Mouse (Mus musculus): ENCODE data around the gene Chd2. TPM values are rescaled to one million over a fixed set of nuclear protein-coding genes. Genes with fewer than 3 reads are reported as not detected.
A peak's percentile ranks its signal among the peaks of the same experiment; 100 is the strongest.

The Chd2 gene
- polyA plus RNA-seq, 1 experiment from 2014 or later = 46.7 TPM

DNA sequence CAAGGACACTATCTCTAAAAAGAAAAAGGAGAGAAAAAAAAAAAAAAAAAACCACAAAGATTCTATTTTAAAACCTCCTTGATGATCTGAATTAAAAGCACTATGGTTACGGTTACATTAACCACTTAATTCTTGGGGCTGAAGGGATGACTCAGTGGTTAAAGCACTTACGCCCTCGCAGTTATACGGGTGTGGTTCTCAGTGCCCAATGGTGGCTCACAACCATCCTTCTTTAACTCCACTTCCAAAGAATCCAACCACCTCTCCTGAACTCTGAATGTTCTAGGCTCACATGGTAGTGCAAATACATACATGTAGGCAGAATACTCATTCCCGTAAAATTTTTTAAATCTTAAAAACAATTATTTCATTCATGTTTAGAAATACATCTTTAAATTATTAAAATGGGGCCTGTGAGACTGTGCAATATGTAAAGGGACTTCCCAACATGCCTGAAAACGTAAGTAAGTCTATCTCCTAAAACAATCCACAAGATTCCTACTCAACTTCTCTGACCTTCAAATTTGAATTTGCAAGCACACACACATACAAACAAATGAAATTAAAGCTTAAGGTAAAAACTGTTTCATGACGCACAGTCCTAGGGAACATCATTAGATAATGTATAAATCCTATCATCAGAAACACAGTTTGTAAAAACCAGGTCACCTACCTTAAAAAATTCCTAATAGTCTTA, 10.6 kb upstream of the Chd2 start:
- H3K9ac ChIP-seq = no peak overlapping the region
- H3K4me2 ChIP-seq (replicated peaks) = peak overlapping the region; percentile 36
- WGBS = 46% methylated on average over 7 of the region's 7 CpGs
- H3K4me3 ChIP-seq (replicated peaks) = peak overlapping the region; percentile 19
- peak; percentile 51; the same call in 1 of the 2 replicates for ATAC-seq (ENCODE audit: insufficient number of reproducible peaks, low FRiP score, low TSS enrichment, low read depth)
- peaks cover 13% of the 10 kb centered on the region for H3K4me1 ChIP-seq
- no peaks in the 10 kb centered on the region for H3K27me3 ChIP-seq
- no peaks in the 10 kb centered on the region for H3K9me3 ChIP-seq (replicated peaks)
- H3K36me3 ChIP-seq = peaks cover 18% of the 10 kb centered on the region
- 0 out of 2 replicates have a peak overlapping the region, but pooled peaks have one; percentile 17 for H3K27ac ChIP-seq (replicated peaks)

GRCm38 (mm10) chr7:73551370-73551769, 9.7 kb upstream of the Chd2 start:
- Histone ChIP-seq H3K4me3 (replicated peaks) (no peak overlapping the region), H3K4me2 (replicated peaks) (no peak overlapping the region), H3K36me3 (peaks cover 18% of the 10 kb centered on the region), H3K9ac (no peak overlapping the region), H3K27me3 (no peaks in the 10 kb centered on the region), H3K9me3 (replicated peaks) (no peaks in the 10 kb centered on the region), H3K27ac (replicated peaks) (no peak overlapping the region), H3K4me1 (peaks cover 20% of the 10 kb centered on the region)
- ATAC-seq (ENCODE audit: insufficient number of reproducible peaks, low FRiP score, low TSS enrichment, low read depth) = no peak

GRCm38 (mm10) chr7:73548051-73548450, 6.4 kb upstream of the Chd2 start:
- Histone ChIP-seq H3K4me3 (replicated peaks) (no peak overlapping the region), H3K9ac (no peak overlapping the region), H3K4me1 (peaks cover 24% of the 10 kb centered on the region), H3K4me2 (replicated peaks) (no peak overlapping the region), H3K9me3 (replicated peaks) (no peaks in the 10 kb centered on the region), H3K27ac (replicated peaks) (no peak overlapping the region), H3K36me3 (peaks cover 26% of the 10 kb centered on the region), H3K27me3 (no peaks in the 10 kb centered on the region)
- WGBS = 79% methylated on average over 2 of the region's 2 CpGs
- no peak for ATAC-seq (ENCODE audit: insufficient number of reproducible peaks, low FRiP score, low TSS enrichment, low read depth)

GRCm38 (mm10) chr7:73546561-73547510, 5.2 kb upstream of the Chd2 start:
- H3K9me3 ChIP-seq (replicated peaks) = no peaks in the 10 kb centered on the region
- H3K4me2 ChIP-seq (replicated peaks) = peak overlapping the region; percentile 8; the same call in 1 of the 2 replicates
- ATAC-seq (ENCODE audit: insufficient number of reproducible peaks, low FRiP score, low TSS enrichment, low read depth) = no peak
- H3K27ac ChIP-seq (replicated peaks) = 0 out of 2 replicates have a peak overlapping the region, but pooled peaks have one; percentile 51
- no peak overlapping the region for H3K9ac ChIP-seq
- H3K4me1 ChIP-seq = peaks cover 16% of the 10 kb centered on the region
- H3K36me3 ChIP-seq = peaks cover 26% of the 10 kb centered on the region
- WGBS = 69% methylated on average over 10 of the region's 10 CpGs
- no peaks in the 10 kb centered on the region for H3K27me3 ChIP-seq
- no peak overlapping the region for H3K4me3 ChIP-seq (replicated peaks)

DNA sequence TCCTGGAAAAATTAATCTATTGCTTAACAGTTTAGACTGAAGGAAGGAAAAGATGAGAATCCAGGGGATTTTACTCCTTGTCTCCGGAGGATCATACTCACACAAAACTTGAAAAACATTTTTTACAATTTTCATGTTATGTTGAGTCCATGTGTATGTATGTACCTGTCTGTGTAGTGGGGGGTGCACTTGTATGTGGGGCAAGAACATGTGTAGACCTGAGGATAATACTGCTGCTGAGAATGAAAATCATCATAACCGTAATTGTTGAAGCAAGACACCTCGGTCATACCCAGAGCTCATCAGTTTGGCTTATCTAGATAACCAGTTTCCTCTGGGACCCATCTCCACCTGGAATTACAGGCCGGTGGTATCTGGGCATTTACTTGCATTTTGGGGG, 3.4 kb upstream of the Chd2 start:
- WGBS = 80% methylated on average over 4 of the region's 4 CpGs
- Histone ChIP-seq H3K36me3 (peaks cover 21% of the 10 kb centered on the region), H3K9ac (no peak overlapping the region), H3K4me1 (peaks cover 16% of the 10 kb centered on the region), H3K27ac (replicated peaks) (peak overlapping the region; percentile 48; the same call in 1 of the 2 replicates), H3K9me3 (replicated peaks) (no peaks in the 10 kb centered on the region), H3K27me3 (no peaks in the 10 kb centered on the region), H3K4me3 (replicated peaks) (no peak overlapping the region), H3K4me2 (replicated peaks) (no peak overlapping the region)
- no peak for ATAC-seq (ENCODE audit: insufficient number of reproducible peaks, low FRiP score, low TSS enrichment, low read depth)

DNA sequence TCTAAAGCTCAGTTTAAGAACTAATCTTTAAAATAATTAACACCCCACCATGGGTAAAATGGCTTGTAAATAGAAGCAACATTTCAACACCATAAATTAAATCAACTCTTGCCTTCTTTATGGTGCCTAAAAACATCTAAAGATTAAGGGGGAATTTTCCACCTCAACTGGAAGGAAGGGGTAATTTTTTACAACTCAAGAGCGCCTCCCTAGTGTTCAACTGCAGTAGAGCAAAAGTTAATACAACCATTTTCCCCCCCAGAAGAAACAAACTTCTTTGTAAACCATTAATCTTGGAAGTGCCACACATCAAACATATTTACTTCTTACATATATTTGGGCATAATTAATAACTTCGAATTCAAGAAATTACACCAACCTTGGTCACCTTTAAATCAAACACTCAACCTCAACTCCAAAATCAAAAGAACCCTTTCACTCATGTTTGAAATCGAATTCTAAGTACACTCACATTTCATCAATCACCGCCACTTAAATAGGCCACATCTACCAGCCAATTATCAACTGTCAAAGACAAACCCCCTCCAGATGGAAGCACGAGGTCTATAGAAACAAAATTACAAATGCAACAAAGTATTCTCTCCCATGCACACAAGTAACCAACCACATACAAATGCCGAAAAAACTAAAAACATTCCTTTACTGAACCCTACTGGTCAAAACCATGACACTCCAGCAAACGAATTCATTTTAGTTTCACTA, 662 bp upstream of the Chd2 start:
- Histone ChIP-seq H3K27ac (replicated peaks) (peak overlapping the region; percentile 99), H3K4me3 (replicated peaks) (peak overlapping the region; percentile 62; the same call in 1 of the 2 replicates), H3K36me3 (peaks cover 8% of the 10 kb centered on the region; the same call in 1 of the 2 replicates), H3K4me2 (replicated peaks) (peak overlapping the region; percentile 46; the same call in 1 of the 2 replicates), H3K9ac (no peak overlapping the region), H3K4me1 (peaks cover 11% of the 10 kb centered on the region), H3K9me3 (replicated peaks) (no peaks in the 10 kb centered on the region), H3K27me3 (no peaks in the 10 kb centered on the region)
- WGBS = 67% methylated on average over 7 of the region's 7 CpGs
- ATAC-seq (ENCODE audit: insufficient number of reproducible peaks, low FRiP score, low TSS enrichment, low read depth) = no peak

- no peak for ATAC-seq (ENCODE audit: insufficient number of reproducible peaks, low FRiP score, low TSS enrichment, low read depth)
Measured at GRCm38 (mm10) chr7:73541079-73541390, 595 bp downstream of the Chd2 start.

GRCm38 (mm10) chr7:73540202-73541078, 1.2 kb downstream of the Chd2 start:
- WGBS = under 1% methylated on average over 12 of the region's 12 CpGs
- no peaks in the 10 kb centered on the region for H3K9me3 ChIP-seq (replicated peaks)
- no peaks in the 10 kb centered on the region for H3K27me3 ChIP-seq
- peak overlapping the region; percentile 47 for H3K4me2 ChIP-seq (replicated peaks)
- peak overlapping the region; percentile 57 for H3K9ac ChIP-seq
- peaks cover 11% of the 10 kb centered on the region; the same call in 1 of the 2 replicates for H3K36me3 ChIP-seq
- peaks cover 17% of the 10 kb centered on the region for H3K4me1 ChIP-seq
- H3K4me3 ChIP-seq (replicated peaks) = peak overlapping the region; percentile 62
- peak overlapping the region; percentile 78 for H3K27ac ChIP-seq (replicated peaks)
- ATAC-seq (ENCODE audit: insufficient number of reproducible peaks, low FRiP score, low TSS enrichment, low read depth) = no peak

More at GRCm38 (mm10) chr7:73541079-73541390, 595 bp downstream of the Chd2 start:
- Histone ChIP-seq H3K27ac (replicated peaks) (peak overlapping the region; percentile 99), H3K4me1 (peaks cover 11% of the 10 kb centered on the region), H3K27me3 (no peaks in the 10 kb centered on the region), H3K4me3 (replicated peaks) (peak overlapping the region; percentile 62), H3K9ac (peak overlapping the region; percentile 75), H3K4me2 (replicated peaks) (peak overlapping the region; percentile 47), H3K9me3 (replicated peaks) (no peaks in the 10 kb centered on the region), H3K36me3 (peaks cover 8% of the 10 kb centered on the region; the same call in 1 of the 2 replicates)
- under 1% methylated on average over 4 of the region's 4 CpGs for WGBS

DNA sequence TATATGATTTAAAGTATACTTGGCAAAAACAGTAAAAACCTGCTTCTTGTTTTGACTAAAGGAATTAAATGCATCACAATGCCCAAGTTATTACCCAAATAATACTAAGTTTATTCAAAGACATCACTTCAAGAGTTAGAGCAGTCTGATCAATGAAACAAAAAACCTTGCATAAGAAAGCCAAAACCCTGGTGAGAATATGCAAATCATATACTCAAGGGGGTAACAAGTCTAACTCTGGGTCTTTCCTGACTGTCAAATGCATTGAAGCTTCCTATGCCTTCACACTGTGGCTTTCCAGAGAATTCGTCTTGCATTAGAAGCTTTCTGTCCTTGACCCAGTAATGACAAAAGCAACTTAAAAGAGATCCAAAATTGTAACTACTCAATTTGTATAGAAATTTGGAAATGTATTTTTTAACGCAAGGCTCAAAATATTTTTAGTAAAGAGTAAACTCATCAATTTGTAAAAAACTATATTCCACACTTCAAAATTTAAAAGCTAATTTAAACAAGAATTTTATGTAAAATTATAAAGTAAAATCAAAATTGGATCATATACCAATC, 2.4 kb downstream of the Chd2 start:
- H3K4me1 ChIP-seq = peaks cover 24% of the 10 kb centered on the region
- H3K4me3 ChIP-seq (replicated peaks) = peak overlapping the region; percentile 49
- H3K9ac ChIP-seq = 0 out of 2 replicates have a peak overlapping the region, but pooled peaks have one; percentile 26
- WGBS = 18% methylated on average over 2 of the region's 2 CpGs
- H3K27ac ChIP-seq (replicated peaks) = peak overlapping the region; percentile 75
- no peaks in the 10 kb centered on the region for H3K27me3 ChIP-seq
- no peaks in the 10 kb centered on the region for H3K9me3 ChIP-seq (replicated peaks)
- peaks cover 7% of the 10 kb centered on the region; the same call in 1 of the 2 replicates for H3K36me3 ChIP-seq
- ATAC-seq (ENCODE audit: insufficient number of reproducible peaks, low FRiP score, low TSS enrichment, low read depth) = no peak
- H3K4me2 ChIP-seq (replicated peaks) = peak overlapping the region; percentile 54

Measured in embryonic facial prominence, embryonic 15.5 days (tissue).